Mouse (Mus musculus): ENCODE results near the gene Metap1.
"Not testable (repeated sequence)": the region's sequence is repeated elsewhere in the genome, so short reads cannot be mapped to it uniquely, and the experiment has no call there.

The Metap1 gene

GRCm38 (mm10) chr3:138503754-138504153, 14.4 kb upstream of the Metap1 start:
- DNase-seq (ENCODE audit: low read depth, low spot score) = no peak

- DNase-seq (ENCODE audit: low read depth, low spot score) = no peak
Measured at GRCm38 (mm10) chr3:138499854-138500740, 10.8 kb upstream of the Metap1 start.

- DNase-seq (ENCODE audit: low read depth, low spot score) = no peak
Measured at GRCm38 (mm10) chr3:138498731-138499130, 9.4 kb upstream of the Metap1 start.

GRCm38 (mm10) chr3:138495166-138496145, 6.1 kb upstream of the Metap1 start:
- DNase-seq (ENCODE audit: low read depth, low spot score) = no peak

GRCm38 (mm10) chr3:138494565-138494964, 5.2 kb upstream of the Metap1 start:
- no peak for DNase-seq (ENCODE audit: low read depth, low spot score)

- DNase-seq (ENCODE audit: low read depth, low spot score) = no peak
Measured at GRCm38 (mm10) chr3:138493668-138494067, 4.4 kb upstream of the Metap1 start.

GRCm38 (mm10) chr3:138490034-138490337, 671 bp upstream of the Metap1 start:
- no peak for DNase-seq (ENCODE audit: low read depth, low spot score)

- DNase-seq (ENCODE audit: low read depth, low spot score) = no peak
Measured at GRCm38 (mm10) chr3:138488584-138489326, 560 bp downstream of the Metap1 start.

GRCm38 (mm10) chr3:138483240-138483639, 6.1 kb downstream of the Metap1 start:
- no peak for DNase-seq (ENCODE audit: low read depth, low spot score)

- no peak for DNase-seq (ENCODE audit: low read depth, low spot score)
Measured at GRCm38 (mm10) chr3:138481526-138482284, 7.6 kb downstream of the Metap1 start.

GRCm38 (mm10) chr3:138479489-138479888, 9.8 kb downstream of the Metap1 start:
- DNase-seq (ENCODE audit: low read depth, low spot score) = no peak

- DNase-seq (ENCODE audit: low read depth, low spot score) = no peak
Measured at GRCm38 (mm10) chr3:138471066-138471465, 18.2 kb downstream of the Metap1 start.

- DNase-seq (ENCODE audit: low read depth, low spot score) = not testable (repeated sequence)
Measured at GRCm38 (mm10) chr3:138466656-138467055, 22.7 kb downstream of the Metap1 start.

GRCm38 (mm10) chr3:138464573-138465147, 24.7 kb downstream of the Metap1 start:
- DNase-seq (ENCODE audit: low read depth, low spot score) = no peak

- DNase-seq (ENCODE audit: low read depth, low spot score) = no peak
Measured at GRCm38 (mm10) chr3:138463807-138464206, 25.5 kb downstream of the Metap1 start.

GRCm38 (mm10) chr3:138463137-138463536, 26.2 kb downstream of the Metap1 start:
- peak; percentile 14 for DNase-seq (ENCODE audit: low read depth, low spot score)

- DNase-seq (ENCODE audit: low read depth, low spot score) = no peak
Measured at GRCm38 (mm10) chr3:138461832-138462231, 27.5 kb downstream of the Metap1 start.

- DNase-seq (ENCODE audit: low read depth, low spot score) = no peak
Measured at GRCm38 (mm10) chr3:138460260-138460659, 29.1 kb downstream of the Metap1 start.

- no peak for DNase-seq (ENCODE audit: low read depth, low spot score)
Measured at GRCm38 (mm10) chr3:138458441-138458840, 30.9 kb downstream of the Metap1 start.

GRCm38 (mm10) chr3:138454711-138455435, 34.4 kb downstream of the Metap1 start:
- no peak for DNase-seq (ENCODE audit: low read depth, low spot score)

Measured in forelimb bud, embryonic 11.5 days (tissue).